In genomic region chr7:127344371-127344770, GRCm38 (mm10) we compare ENCODE assay signal across 8 mouse cellular contexts. TPM values are rescaled to one million over a fixed set of nuclear protein-coding genes. Genes with fewer than 3 reads are reported as not detected.
DNase-seq lines count a peak whose midpoint lies in the region; ATAC-seq and TF ChIP-seq lines count a peak whose summit lies in the region.

No protein-coding gene starts in this region.

- H3K4me1 ChIP-seq in heart, adult 2 months (ENCODE audit: control insufficient read depth, insufficient read depth, low read length): no peaks in the 10 kb centered on the region
- no peaks in the 10 kb centered on the region for H3K4me1 ChIP-seq in embryonic fibroblast, embryonic 13.5 days (ENCODE audit: control insufficient read depth, insufficient read depth, low read length)
- H3K4me1 ChIP-seq in midbrain, embryonic 15.5 days: peaks cover 19% of the 10 kb centered on the region

- peaks cover 4% of the 10 kb centered on the region for H3K36me3 ChIP-seq in heart, adult 2 months (ENCODE audit: control insufficient read depth, insufficient read depth, low read length)
- H3K36me3 ChIP-seq in midbrain, embryonic 15.5 days (replicated peaks): peaks cover 13% of the 10 kb centered on the region

- no peaks in the 10 kb centered on the region for H3K9me3 ChIP-seq in midbrain, embryonic 15.5 days

- no peaks in the 10 kb centered on the region for H3K27me3 ChIP-seq in heart, adult 2 months (ENCODE audit: control insufficient read depth, insufficient read depth, low read length)
- H3K27me3 ChIP-seq in midbrain, embryonic 15.5 days (replicated peaks): no peaks in the 10 kb centered on the region

- no peak for ATAC-seq in midbrain, embryonic 15.5 days (replicated peaks)

- intact Hi-C loops in heart, adult 2 months (cut with DNase I): loop anchor here (2.0 kb wide), 1 partner anchor 90 kb away; no protein-coding TSS in a partner anchor
- intact Hi-C loops in heart, postnatal 36 days (cut with DNase I): loop anchor here (5.0 to 10.0 kb wide), 2 partner anchors 82 to 840 kb away; partner anchors contain the start of genes Atxn2l and Dctpp1

- no peak for TF ChIP-seq CTCF in heart, adult 2 months (IDR thresholded peaks at IDR 0.05)
- no peak for TF ChIP-seq CTCF in embryonic fibroblast, embryonic 13.5 days (IDR thresholded peaks at IDR 0.05; ENCODE audit: borderline replicate concordance, insufficient read depth, low read length)

- 74% methylated on average over 8 of the region's 8 CpGs for WGBS in heart, adult 2 months
- WGBS in midbrain, embryonic 15.5 days: 89% methylated on average over 8 of the region's 8 CpGs

- H3K79me2 ChIP-seq in heart, adult 2 months (replicated peaks; ENCODE audit: control insufficient read depth, insufficient read depth, low read length): 0 out of 2 replicates have a peak, but pooled peaks cover 2% of the 10 kb centered on the region

- no peak for TF ChIP-seq EP300 in heart, adult 2 months (IDR thresholded peaks at IDR 0.05; ENCODE audit: insufficient read depth, low read depth, low read length)

- peak overlapping the region; percentile 96 for H3K4me3 ChIP-seq in heart, adult 2 months
- peak overlapping the region; percentile 69 for H3K4me3 ChIP-seq in embryonic fibroblast, embryonic 13.5 days (ENCODE audit: insufficient read depth, low read length)
- peak overlapping the region; percentile 88 for H3K4me3 ChIP-seq in midbrain, embryonic 15.5 days

- peak overlapping the region; percentile 100 for H3K27ac ChIP-seq in heart, adult 2 months
- no peak overlapping the region for H3K27ac ChIP-seq in embryonic fibroblast, embryonic 13.5 days (ENCODE audit: insufficient read depth, low read length)
- no peak overlapping the region for H3K27ac ChIP-seq in midbrain, embryonic 15.5 days

- H3K9ac ChIP-seq in heart, adult 2 months (ENCODE audit: low read depth, low read length): peak overlapping the region; percentile 91
- H3K9ac ChIP-seq in midbrain, embryonic 15.5 days: peak overlapping the region; percentile 83

- peak overlapping the region; percentile 78 for H3K4me2 ChIP-seq in midbrain, embryonic 15.5 days

- DNase-seq in heart, adult 2 months: no peak
- no peak for DNase-seq in heart, postnatal 36 days
- peak; percentile 40 to 58 for DNase-seq in kidney, adult 8-10 months
- DNase-seq in spleen, postnatal 36 days (ENCODE audit: low spot score in 2 of 2): no peak
- no peak for DNase-seq in retina, postnatal 1 day
- DNase-seq in right cerebral cortex, postnatal 4 days: no peak

- no peak for TF ChIP-seq POLR2A in heart, adult 2 months (IDR thresholded peaks at IDR 0.05; ENCODE audit: insufficient read depth, low read depth, low read length)
- TF ChIP-seq POLR2A in embryonic fibroblast, embryonic 13.5 days (IDR thresholded peaks at IDR 0.05; ENCODE audit: low read depth, low read length): no peak

RNA-seq across cellular contexts. Expression of gene Zfp768, which starts 1.0 kb away (rescaled TPM):
- 10 to 100 TPM; 36.5 to 37.2 TPM for total RNA-seq in heart, adult 2 months (2021)
- polyA plus RNA-seq in heart, adult 2 months (2012; rRNA removed): 30.8 and 31.6 TPM in 2 replicates
- 10 to 100 TPM; 34.8 to 35.5 TPM for total RNA-seq in heart, postnatal 36 days (2021)
- 18.4 and 20.7 TPM in 2 replicates for polyA plus RNA-seq in embryonic fibroblast, embryonic 13.5 days (2011; ENCODE audit: insufficient read length, low read depth, missing spikeins)
- polyA plus RNA-seq in midbrain, embryonic 15.5 days (2015; fragmentation: Nextera tagmentation; extraction: Ambion mirVana): 19.1 and 19.2 TPM in 2 replicates

RNA-seq across cellular contexts. Expression of gene Zfp747, which starts 31.5 kb away (rescaled TPM):
- 1 to 10 TPM; 4.3 to 5.3 TPM for total RNA-seq in heart, adult 2 months (2021)
- 2.9 and 3.9 TPM in 2 replicates for polyA plus RNA-seq in heart, adult 2 months (2012; rRNA removed)
- 1 to 10 TPM; 5.0 to 5.6 TPM for total RNA-seq in heart, postnatal 36 days (2021)
- polyA plus RNA-seq in embryonic fibroblast, embryonic 13.5 days (2011; ENCODE audit: insufficient read length, low read depth, missing spikeins): 4.5 and 7.0 TPM in 2 replicates
- polyA plus RNA-seq in midbrain, embryonic 15.5 days (2015; fragmentation: Nextera tagmentation; extraction: Ambion mirVana): 10.3 and 10.5 TPM in 2 replicates

RNA-seq across cellular contexts. Expression of gene 9130019O22Rik, which starts 42.6 kb away (rescaled TPM):
- total RNA-seq in heart, adult 2 months (2021): 1 to 10 TPM; 2.3 to 2.4 TPM
- polyA plus RNA-seq in heart, adult 2 months (2012; rRNA removed): 1.7 and 2.4 TPM in 2 replicates
- 1 to 10 TPM; 2.2 to 3.2 TPM for total RNA-seq in heart, postnatal 36 days (2021)
- 1.6 and 2.1 TPM in 2 replicates for polyA plus RNA-seq in embryonic fibroblast, embryonic 13.5 days (2011; ENCODE audit: insufficient read length, low read depth, missing spikeins)
- 5.2 and 6.6 TPM in 2 replicates for polyA plus RNA-seq in midbrain, embryonic 15.5 days (2015; fragmentation: Nextera tagmentation; extraction: Ambion mirVana)

RNA-seq across cellular contexts. Expression of gene Itgal, which starts 48.3 kb away (rescaled TPM):
- total RNA-seq in heart, adult 2 months (2021): 1 to 10 TPM; 1.7 to 2.3 TPM
- polyA plus RNA-seq in heart, adult 2 months (2012; rRNA removed): 3.0 and 5.0 TPM in 2 replicates
- total RNA-seq in heart, postnatal 36 days (2021): 1 to 10 TPM; 1.2 to 1.5 TPM
- polyA plus RNA-seq in embryonic fibroblast, embryonic 13.5 days (2011; ENCODE audit: insufficient read length, low read depth, missing spikeins): 0.20 and 0.56 TPM in 2 replicates
- polyA plus RNA-seq in midbrain, embryonic 15.5 days (2015; fragmentation: Nextera tagmentation; extraction: Ambion mirVana): 0.19 and 0.37 TPM in 2 replicates

RNA-seq across cellular contexts. Expression of gene E430018J23Rik, which starts 49.1 kb away (rescaled TPM):
- 1 to 10 TPM; 3.1 to 4.0 TPM for total RNA-seq in heart, adult 2 months (2021)
- polyA plus RNA-seq in heart, adult 2 months (2012; rRNA removed): 3.1 and 3.5 TPM in 2 replicates
- total RNA-seq in heart, postnatal 36 days (2021): 1 to 10 TPM; 4.5 to 4.9 TPM
- polyA plus RNA-seq in embryonic fibroblast, embryonic 13.5 days (2011; ENCODE audit: insufficient read length, low read depth, missing spikeins): 5.3 and 7.1 TPM in 2 replicates
- 6.3 and 6.6 TPM in 2 replicates for polyA plus RNA-seq in midbrain, embryonic 15.5 days (2015; fragmentation: Nextera tagmentation; extraction: Ambion mirVana)

Comparison
In these comparisons a context has a peak if more than half of its experiments do, and no peak if none do; other contexts are left out.
1. DNase-seq: peak in kidney, adult 8-10 months (2 of 2); none in heart, adult 2 months (0 of 2), heart, postnatal 36 days (0 of 2), spleen, postnatal 36 days (0 of 2), retina, postnatal 1 day (single experiment) and right cerebral cortex, postnatal 4 days (single experiment).
2. Peak in every context shown above with its lines, with median percentiles within 50 percentile points of each other: H3K4me3 ChIP-seq.